Mouse (Mus musculus) neural tube, embryonic 15.5 days (tissue): Measurements from ENCODE around the gene Igsf11. TPM values are rescaled to one million over a fixed set of nuclear protein-coding genes. Genes with fewer than 3 reads are reported as not detected.
A peak's percentile ranks its signal among the peaks of the same experiment; 100 is the strongest.

Experiments
- ATAC-seq: fragments of 200-750 bp; cut with Nextera tagmentation; 2 replicates; pipeline ENCODE4 v1.8.0; 2017; ENCODE audit warnings: mild to moderate bottlenecking, moderate TSS enrichment, moderate library complexity; ENCODE audit not compliant: low FRiP score
- H3K27ac ChIP-seq: fragments of 300-500 bp; sonication (generic); replicated peaks from 2 replicates; pipeline ENCODE4 v1.5.1; 2015; ENCODE audit warnings: mild to moderate bottlenecking, inconsistent platforms
- H3K27me3 ChIP-seq: fragments of 300-500 bp; sonication (generic); replicated peaks from 2 replicates; pipeline ENCODE4 v1.6.1; 2015; ENCODE audit warnings: inconsistent platforms
- H3K36me3 ChIP-seq: fragments of 300-500 bp; sonication (generic); 2 replicates; pipeline ENCODE4 v1.6.1; 2015; ENCODE audit warnings: inconsistent platforms
- H3K4me1 ChIP-seq: fragments of 300-500 bp; sonication (generic); 2 replicates; pipeline ENCODE4 v1.6.1; 2015; ENCODE audit warnings: inconsistent platforms
- H3K4me2 ChIP-seq: fragments of 300-500 bp; sonication (generic); 2 replicates; pipeline ENCODE4 v1.6.1; 2015; ENCODE audit warnings: inconsistent platforms, mild to moderate bottlenecking, moderate library complexity
- H3K4me3 ChIP-seq: fragments of 300-500 bp; sonication (generic); replicated peaks from 2 replicates; pipeline ENCODE4 v1.5.1; 2015; ENCODE audit warnings: mild to moderate bottlenecking, inconsistent platforms
- H3K9ac ChIP-seq: fragments of 300-500 bp; sonication (generic); replicated peaks from 2 replicates; pipeline ENCODE4 v1.6.1; 2015; ENCODE audit warnings: mild to moderate bottlenecking, inconsistent platforms
- H3K9me3 ChIP-seq: fragments of 300-500 bp; sonication (generic); replicated peaks from 2 replicates; pipeline ENCODE4 v1.6.1; 2016; ENCODE audit warnings: inconsistent platforms
- WGBS: fragments of 180-500 bp; shearing (Covaris S2); methylation state at CpG from one replicate; pipeline ENCODE4 v1.1.7; 2015; ENCODE audit warnings: mixed read lengths; 5-methylcytosine and 5-hydroxymethylcytosine counted together
- polyA plus RNA-seq: library from polyadenylated mRNA; unstranded; fragments of >200 nt; fragmentation: Nextera tagmentation; extraction: Ambion mirVana; gene quantifications from 2 replicates; pipeline ENCODE4 v1.2.1, GENCODE M21; 2015

Igsf11 gene
- polyA plus RNA-seq, 1 experiment from 2014 or later = 3.1 TPM

DNA sequence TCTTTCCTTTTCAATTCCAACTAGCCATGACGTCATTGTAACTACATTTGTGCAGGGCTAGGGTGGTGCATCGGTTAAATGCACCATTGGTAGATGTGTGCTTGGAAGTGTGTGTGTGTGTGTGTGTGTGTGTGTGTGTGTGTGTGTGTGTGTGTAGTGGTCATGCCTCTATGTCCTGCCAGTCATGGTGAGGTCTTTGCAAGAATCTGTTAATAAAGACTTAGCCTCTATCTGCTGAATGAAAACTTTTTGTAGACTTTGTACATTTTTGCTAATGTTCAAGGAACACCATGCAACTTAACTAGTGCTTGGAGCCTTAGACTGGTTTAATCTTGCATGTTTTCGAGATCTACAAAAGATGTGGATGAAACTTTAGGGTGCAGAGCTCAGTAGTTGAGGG, 48.3 kb downstream of the Igsf11 start:
- Histone ChIP-seq H3K9ac (no peak overlapping the region), H3K27ac (0 out of 2 replicates have a peak overlapping the region, but pooled peaks have one; percentile 52), H3K4me2 (no peak overlapping the region), H3K36me3 (no peaks in the 10 kb centered on the region), H3K4me1 (peaks cover 24% of the 10 kb centered on the region), H3K9me3 (no peaks in the 10 kb centered on the region), H3K4me3 (no peak overlapping the region), H3K27me3 (no peaks in the 10 kb centered on the region)
- no peak for ATAC-seq
- 40% methylated on average over 3 of the region's 3 CpGs for WGBS

DNA sequence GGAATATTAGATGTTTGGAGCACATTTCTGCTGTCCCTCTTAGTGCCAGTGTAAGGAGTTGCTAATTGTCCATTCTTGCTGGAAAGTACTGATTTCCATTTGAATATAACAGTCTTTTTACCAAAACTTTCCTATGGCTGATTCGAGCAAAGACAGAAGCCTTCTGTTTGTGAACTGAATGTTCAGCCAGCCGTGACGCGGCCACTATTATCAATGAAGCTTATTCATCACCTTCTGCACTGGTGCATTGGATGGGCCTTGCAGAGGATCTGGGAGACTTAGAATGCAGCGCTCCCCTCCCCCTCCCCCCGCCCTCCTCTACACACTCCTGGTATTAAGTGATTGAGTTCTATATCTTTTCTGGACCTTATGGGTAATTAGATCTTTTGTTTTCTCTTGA, 48.8 kb downstream of the Igsf11 start:
- peak; percentile 75 for ATAC-seq
- peaks cover 25% of the 10 kb centered on the region for H3K4me1 ChIP-seq
- 23% methylated on average over 6 of the region's 6 CpGs for WGBS
- no peaks in the 10 kb centered on the region for H3K36me3 ChIP-seq
- no peaks in the 10 kb centered on the region for H3K9me3 ChIP-seq
- no peak overlapping the region for H3K4me2 ChIP-seq
- 0 out of 2 replicates have a peak overlapping the region, but pooled peaks have one; percentile 52 for H3K27ac ChIP-seq
- no peak overlapping the region for H3K4me3 ChIP-seq
- no peaks in the 10 kb centered on the region for H3K27me3 ChIP-seq
- H3K9ac ChIP-seq = no peak overlapping the region

DNA sequence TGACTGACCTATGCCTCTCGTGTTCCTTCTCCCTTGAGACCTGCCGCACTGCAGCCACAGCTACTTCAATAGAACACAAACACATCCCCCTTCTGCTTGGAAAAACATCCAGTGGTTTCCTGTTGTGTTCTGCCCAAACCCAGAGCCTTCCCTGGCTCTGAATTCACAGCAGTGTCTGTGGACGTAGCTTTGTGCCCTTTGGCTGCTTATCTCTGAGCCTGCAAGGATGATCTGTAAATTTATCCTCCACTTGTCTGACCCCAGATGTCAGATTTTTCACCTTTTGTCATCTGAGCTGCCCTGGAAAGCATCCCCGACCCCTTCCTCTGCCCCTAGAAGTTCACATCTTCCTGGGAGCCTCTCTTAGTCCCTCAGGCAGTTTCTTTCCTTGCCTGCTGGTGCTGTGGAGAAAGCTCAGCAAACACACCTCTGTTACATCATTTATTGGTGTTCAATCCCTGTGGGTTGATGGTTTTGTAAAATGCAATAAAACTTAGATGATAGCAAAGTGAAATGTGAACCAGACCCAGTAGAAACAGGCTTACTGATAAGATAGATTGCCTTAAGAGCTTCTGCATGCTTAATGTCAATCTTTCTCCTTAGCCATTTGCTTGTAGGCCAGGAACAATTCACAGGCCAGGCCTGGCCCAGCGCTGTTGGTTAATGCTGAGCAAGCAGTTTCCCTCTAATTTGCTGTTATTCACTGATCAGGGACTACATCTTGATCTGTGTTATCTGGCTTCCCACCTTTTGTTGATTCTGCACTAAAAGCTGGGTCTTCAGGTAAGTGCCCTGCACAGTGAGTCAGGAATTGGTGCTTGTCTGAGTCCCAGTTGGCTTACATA, 51.5 kb downstream of the Igsf11 start:
- H3K27ac ChIP-seq = 0 out of 2 replicates have a peak overlapping the region, but pooled peaks have one; percentile 15

DNA sequence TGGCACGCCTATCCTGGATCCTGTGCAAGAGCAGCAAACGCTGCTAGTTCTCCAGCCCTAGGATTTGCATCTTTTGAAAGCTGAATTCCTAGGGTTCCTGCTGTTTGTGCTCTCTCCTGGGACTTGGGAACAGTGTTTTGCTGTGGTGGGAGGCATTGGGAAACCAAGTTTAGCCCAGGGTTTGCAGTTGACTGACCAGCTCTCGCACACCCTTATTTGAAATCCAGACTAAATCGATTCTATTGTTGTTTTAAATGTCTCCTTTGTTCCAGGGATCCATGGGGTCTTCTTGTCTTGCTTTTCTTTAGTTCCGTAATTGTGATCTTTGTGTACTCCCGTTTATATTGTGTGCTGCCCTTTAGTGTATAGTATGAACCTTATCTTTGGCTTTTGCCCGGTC, 52.6 kb downstream of the Igsf11 start:
- ATAC-seq = no peak
- H3K4me1 ChIP-seq = peaks cover 37% of the 10 kb centered on the region
- peak overlapping the region; percentile 34 for H3K27ac ChIP-seq
- H3K36me3 ChIP-seq = no peaks in the 10 kb centered on the region
- no peaks in the 10 kb centered on the region for H3K27me3 ChIP-seq
- no peaks in the 10 kb centered on the region for H3K9me3 ChIP-seq
- no peak overlapping the region for H3K9ac ChIP-seq
- WGBS = 28% methylated on average over 7 of the region's 7 CpGs
- no peak overlapping the region for H3K4me3 ChIP-seq
- H3K4me2 ChIP-seq = no peak overlapping the region

More for the DNA sequence above, 51.5 kb downstream of the Igsf11 start:
- Histone ChIP-seq H3K4me2 (no peak overlapping the region), H3K9me3 (no peaks in the 10 kb centered on the region), H3K36me3 (no peaks in the 10 kb centered on the region), H3K4me1 (peaks cover 35% of the 10 kb centered on the region), H3K9ac (no peak overlapping the region), H3K27me3 (no peaks in the 10 kb centered on the region), H3K4me3 (no peak overlapping the region)
- 49% methylated on average over 5 of the region's 5 CpGs for WGBS
- ATAC-seq = no peak

DNA sequence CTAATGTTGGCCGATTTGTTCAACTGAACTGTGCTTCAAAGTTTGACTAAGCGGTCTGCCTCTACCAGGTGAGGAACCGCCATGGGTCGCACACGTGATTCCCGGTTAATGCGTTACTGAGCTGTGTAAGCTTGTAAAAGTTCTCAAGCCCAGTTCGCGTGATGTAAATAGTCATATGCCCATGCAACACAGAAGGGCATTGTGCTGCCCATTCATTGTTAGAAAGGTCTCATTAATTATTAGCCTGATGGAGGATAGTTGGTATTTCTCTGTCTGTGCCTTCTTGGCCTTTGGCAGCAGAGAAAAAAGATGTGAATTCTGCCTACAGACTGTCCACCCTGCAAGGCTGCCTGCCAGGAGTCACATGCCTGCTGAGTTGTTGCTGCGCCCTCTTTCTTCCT, 53.1 kb downstream of the Igsf11 start:
- peak overlapping the region; percentile 34 for H3K27ac ChIP-seq
- H3K4me3 ChIP-seq = no peak overlapping the region
- peaks cover 37% of the 10 kb centered on the region for H3K4me1 ChIP-seq
- WGBS = 18% methylated on average over 10 of the region's 10 CpGs
- no peak overlapping the region for H3K4me2 ChIP-seq
- peak; percentile 6; the same call in 1 of the 2 replicates for ATAC-seq
- no peaks in the 10 kb centered on the region for H3K36me3 ChIP-seq
- H3K9me3 ChIP-seq = no peaks in the 10 kb centered on the region
- no peak overlapping the region for H3K9ac ChIP-seq
- H3K27me3 ChIP-seq = no peaks in the 10 kb centered on the region

DNA sequence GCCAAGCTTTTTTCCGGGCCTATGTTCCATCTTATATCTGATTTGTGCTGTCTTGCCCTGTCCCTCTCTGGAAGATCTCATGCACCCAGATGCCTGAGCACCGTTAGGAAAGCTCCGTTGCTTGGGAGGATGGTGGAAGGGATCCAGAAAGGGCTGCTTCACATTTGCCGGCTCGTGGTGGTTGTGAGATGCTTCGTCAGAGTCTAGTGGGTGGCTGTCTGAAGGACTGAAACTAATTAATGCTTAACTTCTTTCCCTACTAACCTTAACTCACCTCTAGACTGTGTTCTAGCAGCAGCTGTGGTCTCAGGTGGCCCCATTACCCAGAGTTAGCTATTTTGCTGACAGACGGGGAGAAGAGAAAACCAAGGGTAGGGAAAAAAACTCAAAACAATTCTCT, 54.0 kb downstream of the Igsf11 start:
- Histone ChIP-seq H3K4me2 (no peak overlapping the region), H3K4me1 (peaks cover 43% of the 10 kb centered on the region), H3K9ac (no peak overlapping the region), H3K4me3 (no peak overlapping the region), H3K9me3 (no peaks in the 10 kb centered on the region), H3K36me3 (no peaks in the 10 kb centered on the region), H3K27ac (peak overlapping the region; percentile 1; the same call in 1 of the 2 replicates), H3K27me3 (no peaks in the 10 kb centered on the region)
- 33% methylated on average over 7 of the region's 7 CpGs for WGBS
- ATAC-seq = 0 out of 2 replicates have a peak, but pooled peaks have one; percentile 4

DNA sequence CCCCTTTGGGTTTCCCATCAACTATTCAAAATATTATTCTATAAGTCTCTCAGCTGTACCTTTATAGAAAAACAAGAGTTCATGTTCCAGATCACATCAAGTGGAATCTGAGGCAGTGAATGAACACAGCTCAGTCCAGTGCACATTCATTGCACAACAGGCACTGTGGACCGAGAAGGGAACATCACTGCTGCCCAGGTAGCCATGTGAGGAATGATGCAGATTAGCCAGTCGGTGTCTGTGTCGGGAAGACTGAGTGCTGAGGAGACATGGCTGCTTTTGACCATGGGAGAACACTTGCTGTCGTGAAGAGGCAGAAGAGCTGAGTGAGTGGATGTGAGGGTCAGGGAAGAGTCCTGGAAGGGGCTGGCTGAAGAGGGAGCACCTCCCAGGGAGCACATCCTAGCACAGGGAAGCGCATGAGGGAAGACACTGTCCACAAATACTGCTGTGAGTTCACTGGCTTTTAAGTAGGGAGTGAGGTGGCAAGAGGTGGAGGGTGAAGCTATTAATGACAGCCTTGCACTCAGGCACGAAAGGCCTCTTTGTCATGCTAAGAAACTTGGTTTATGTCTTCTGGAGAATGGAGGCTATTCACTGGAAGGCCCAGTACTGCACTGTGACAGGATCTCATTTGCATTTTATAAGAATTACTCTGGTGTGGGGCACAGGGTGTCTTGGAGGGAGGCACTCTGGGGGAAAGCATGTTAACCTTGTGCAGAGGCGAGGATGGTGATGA, 54.8 kb downstream of the Igsf11 start:
- Histone ChIP-seq H3K4me2 (no peak overlapping the region), H3K4me3 (no peak overlapping the region), H3K9ac (no peak overlapping the region), H3K4me1 (peaks cover 43% of the 10 kb centered on the region), H3K9me3 (no peaks in the 10 kb centered on the region), H3K36me3 (no peaks in the 10 kb centered on the region), H3K27me3 (no peaks in the 10 kb centered on the region), H3K27ac (0 out of 2 replicates have a peak overlapping the region, but pooled peaks have one; percentile 1)
- WGBS = 34% methylated on average over 7 of the region's 7 CpGs
- ATAC-seq = peak; percentile 50; the same call in 1 of the 2 replicates

DNA sequence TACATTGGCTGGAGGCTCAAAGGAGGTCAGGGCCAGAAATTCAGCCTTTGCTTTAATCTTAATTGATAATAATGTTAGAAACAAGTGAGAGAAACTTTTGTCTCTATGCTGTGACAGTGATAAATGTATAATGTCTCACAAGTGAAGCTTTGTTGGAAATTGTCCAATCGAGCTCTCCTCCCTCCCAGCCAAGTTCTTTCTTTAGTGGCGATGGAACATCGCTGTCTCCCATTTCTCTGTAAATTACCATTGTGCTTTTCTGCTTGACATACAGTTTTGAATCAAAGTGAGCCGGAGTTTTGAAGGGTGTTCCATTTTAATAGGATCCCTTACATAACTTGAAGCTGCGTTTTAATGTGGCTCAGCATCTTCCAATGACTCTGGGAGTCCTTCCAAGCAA, 56.0 kb downstream of the Igsf11 start:
- Histone ChIP-seq H3K27me3 (no peaks in the 10 kb centered on the region), H3K36me3 (no peaks in the 10 kb centered on the region), H3K27ac (no peak overlapping the region; the same call in 1 of the 2 replicates), H3K9me3 (no peaks in the 10 kb centered on the region), H3K4me2 (no peak overlapping the region), H3K9ac (no peak overlapping the region), H3K4me1 (peaks cover 43% of the 10 kb centered on the region), H3K4me3 (no peak overlapping the region)
- no peak for ATAC-seq
- WGBS = 43% methylated on average over 5 of the region's 5 CpGs

DNA sequence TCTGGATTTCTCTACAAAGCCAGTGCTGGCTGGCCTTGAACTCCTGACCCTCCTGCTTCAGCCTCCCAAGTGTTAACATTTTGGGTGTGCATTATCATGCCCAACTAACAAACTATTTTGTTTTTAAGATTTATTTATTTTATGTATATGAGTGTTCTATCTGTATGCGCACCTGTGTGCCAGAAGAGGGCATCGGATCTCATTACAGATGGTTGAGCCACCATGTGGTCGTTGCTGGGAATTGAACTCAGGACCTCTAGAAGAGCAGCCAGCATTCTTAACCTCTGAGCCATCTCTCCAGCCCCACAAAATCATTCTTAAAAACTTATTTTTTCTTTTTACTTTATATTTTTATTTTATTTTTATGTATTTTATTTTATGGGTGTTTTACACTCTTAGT, 60.4 kb downstream of the Igsf11 start:
- H3K4me2 ChIP-seq = no peak overlapping the region
- no peaks in the 10 kb centered on the region for H3K36me3 ChIP-seq
- 95% methylated on average over 3 of the region's 3 CpGs for WGBS
- H3K27ac ChIP-seq = no peak overlapping the region
- no peak overlapping the region for H3K4me3 ChIP-seq
- H3K27me3 ChIP-seq = no peaks in the 10 kb centered on the region
- no peak for ATAC-seq
- H3K9ac ChIP-seq = no peak overlapping the region
- no peaks in the 10 kb centered on the region for H3K9me3 ChIP-seq
- peaks cover 26% of the 10 kb centered on the region for H3K4me1 ChIP-seq

DNA sequence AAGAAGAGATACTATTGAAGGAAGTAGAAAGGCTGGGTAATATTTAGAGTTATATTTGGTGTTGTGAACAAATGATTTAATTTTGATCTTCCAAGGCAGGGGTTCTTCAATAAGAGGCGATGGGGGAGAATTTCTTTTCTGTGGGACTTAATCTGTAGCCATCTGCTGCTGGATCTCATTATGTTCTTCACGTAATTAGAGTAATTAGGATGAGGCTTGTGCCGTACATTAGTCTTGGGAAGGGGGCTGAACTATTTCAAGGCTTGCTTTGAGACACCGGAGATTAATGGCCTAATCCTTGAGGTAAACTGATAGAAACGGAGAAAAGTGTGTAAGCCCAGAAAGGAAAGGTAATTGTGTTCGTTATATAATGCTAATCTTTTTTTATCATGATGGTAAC, 61.4 kb downstream of the Igsf11 start:
- no peak for ATAC-seq
- 49% methylated on average over 6 of the region's 6 CpGs for WGBS
- Histone ChIP-seq H3K36me3 (no peaks in the 10 kb centered on the region), H3K27me3 (no peaks in the 10 kb centered on the region), H3K9ac (no peak overlapping the region), H3K4me3 (no peak overlapping the region), H3K9me3 (no peaks in the 10 kb centered on the region), H3K4me2 (no peak overlapping the region), H3K27ac (0 out of 2 replicates have a peak overlapping the region, but pooled peaks have one; percentile 54), H3K4me1 (peaks cover 25% of the 10 kb centered on the region)

DNA sequence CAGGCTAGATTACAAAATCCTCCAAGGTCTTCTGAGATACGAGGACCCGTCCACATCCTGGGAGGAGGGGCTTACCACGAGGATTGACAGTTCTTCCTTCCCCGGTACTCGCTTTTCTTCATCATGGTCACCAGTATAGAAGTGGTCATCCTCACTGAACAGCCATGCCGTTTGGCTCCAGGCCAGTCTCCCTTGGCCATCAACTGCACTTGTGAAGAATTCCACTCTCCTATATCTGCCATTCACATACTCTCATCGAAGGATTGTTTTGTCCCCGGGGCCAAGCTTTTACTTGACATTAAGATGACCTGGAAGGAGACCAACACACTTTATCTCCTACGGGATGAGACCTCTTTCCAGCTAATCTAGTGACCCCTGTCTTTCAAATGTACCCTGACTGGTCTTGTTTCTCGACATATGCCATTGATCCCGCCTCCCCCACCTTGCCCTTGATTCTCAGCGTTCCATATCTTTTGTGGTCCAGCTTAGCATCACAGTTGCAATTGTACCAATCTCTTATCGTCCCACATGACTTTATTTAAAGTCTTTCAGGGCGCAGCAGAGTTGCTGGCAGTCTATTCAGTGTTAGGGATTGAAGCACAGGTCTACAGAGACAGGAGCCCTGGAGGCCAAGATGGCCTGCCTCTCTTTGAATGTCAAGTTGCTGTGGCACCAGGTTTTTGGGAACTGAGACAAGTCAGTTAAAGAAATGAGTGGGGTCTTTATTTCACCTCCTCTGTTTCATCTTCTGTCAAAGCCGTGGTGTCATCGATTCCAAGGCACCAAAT, 62.2 kb downstream of the Igsf11 start:
- Histone ChIP-seq H3K4me2 (no peak overlapping the region), H3K9ac (no peak overlapping the region), H3K36me3 (no peaks in the 10 kb centered on the region), H3K4me3 (no peak overlapping the region), H3K4me1 (peaks cover 24% of the 10 kb centered on the region), H3K27ac (peak overlapping the region; percentile 54), H3K27me3 (no peaks in the 10 kb centered on the region), H3K9me3 (no peaks in the 10 kb centered on the region)
- peak; percentile 69 for ATAC-seq
- WGBS = 84% methylated on average over 16 of the region's 16 CpGs
